Mouse (Mus musculus) lung, embryonic 16.5 days (tissue): ENCODE data around the gene Camta1. TPM values are rescaled to one million over a fixed set of nuclear protein-coding genes. Genes with fewer than 3 reads are reported as not detected.
A peak's percentile ranks its signal among the peaks of the same experiment; 100 is the strongest.

Experiments used
- ATAC-seq: fragments of 200-750 bp; cut with Nextera tagmentation; 2 replicates; pipeline ENCODE4 v1.8.0; 2017; ENCODE audit warnings: low read depth, mild to moderate bottlenecking, moderate library complexity
- H3K27ac ChIP-seq: fragments of 300-500 bp; sonication (generic); 2 replicates; pipeline ENCODE4 v1.5.1; 2014; ENCODE audit warnings: mild to moderate bottlenecking, control low read depth, low read length
- H3K27me3 ChIP-seq: fragments of 300-500 bp; sonication (generic); 2 replicates; pipeline ENCODE4 v1.6.1; 2014; ENCODE audit warnings: low read depth, low read length, mixed read lengths; ENCODE audit not compliant: control insufficient read depth, insufficient read depth
- H3K36me3 ChIP-seq: fragments of 300-500 bp; sonication (generic); 2 replicates; pipeline ENCODE4 v1.6.1; 2014; ENCODE audit warnings: low read length; ENCODE audit not compliant: control insufficient read depth, insufficient read depth
- H3K4me1 ChIP-seq: fragments of 300-500 bp; sonication (generic); replicated peaks from 2 replicates; pipeline ENCODE4 v1.6.1; 2014; ENCODE audit warnings: low read length, mixed read lengths; ENCODE audit not compliant: control insufficient read depth, insufficient read depth
- H3K4me2 ChIP-seq: fragments of 300-500 bp; sonication (generic); 2 replicates; pipeline ENCODE4 v1.6.1; 2014; ENCODE audit warnings: low read depth, low read length, control low read depth
- H3K4me3 ChIP-seq: fragments of 300-500 bp; sonication (generic); 2 replicates; pipeline ENCODE4 v1.5.1; 2014; ENCODE audit warnings: mild to moderate bottlenecking, low read length, control low read depth
- H3K9ac ChIP-seq: fragments of 300-500 bp; sonication (generic); 2 replicates; pipeline ENCODE4 v1.6.1; 2014; ENCODE audit warnings: low read length, control low read depth
- H3K9me3 ChIP-seq: fragments of 300-500 bp; sonication (generic); 2 replicates; pipeline ENCODE4 v1.6.1; 2016; ENCODE audit warnings: low read length; ENCODE audit not compliant: control insufficient read depth
- WGBS: fragments of 180-500 bp; shearing (Covaris S2); extraction: QIAGEN DNeasy Blood & Tissue Kit; methylation state at CpG from one replicate; pipeline ENCODE4 v1.1.7; 2014; 5-methylcytosine and 5-hydroxymethylcytosine counted together
- polyA plus RNA-seq: library from polyadenylated mRNA; unstranded; fragments of >200 nt; fragmentation: Nextera tagmentation; extraction: Ambion mirVana; gene quantifications from 2 replicates; pipeline ENCODE4 v1.2.1, GENCODE M21; 2015

The Camta1 gene
- polyA plus RNA-seq, 1 experiment from 2014 or later: 89.4 TPM

DNA sequence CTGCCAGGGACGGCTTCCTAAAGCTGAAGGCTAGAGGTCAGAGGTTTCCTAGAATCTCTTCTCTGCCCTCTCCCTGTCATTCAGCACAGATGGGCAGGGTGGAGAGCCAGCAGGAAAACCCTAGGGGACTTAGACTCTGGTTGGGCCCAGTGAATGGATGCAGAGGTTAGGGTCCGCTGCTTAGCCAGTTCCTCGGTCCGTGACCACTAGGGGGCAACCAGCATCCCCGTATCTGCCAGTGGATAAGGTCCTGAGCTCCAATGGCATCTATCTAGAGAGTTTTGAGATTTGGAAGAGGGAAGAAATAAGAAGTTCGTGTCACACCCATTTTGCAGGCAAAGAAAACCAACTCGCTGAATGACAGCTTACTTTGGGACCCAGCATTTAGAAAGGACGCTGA, 251.4 kb downstream of the Camta1 start:
- no peaks in the 10 kb centered on the region for H3K4me1 ChIP-seq
- no peak overlapping the region for H3K4me3 ChIP-seq
- H3K27me3 ChIP-seq: no peaks in the 10 kb centered on the region
- no peak overlapping the region for H3K4me2 ChIP-seq
- no peaks in the 10 kb centered on the region; the same call in 1 of the 2 replicates for H3K9me3 ChIP-seq
- no peaks in the 10 kb centered on the region for H3K36me3 ChIP-seq
- no peak overlapping the region for H3K9ac ChIP-seq
- WGBS: 19% methylated on average over 8 of the region's 8 CpGs
- ATAC-seq: no peak
- H3K27ac ChIP-seq: no peak overlapping the region

DNA sequence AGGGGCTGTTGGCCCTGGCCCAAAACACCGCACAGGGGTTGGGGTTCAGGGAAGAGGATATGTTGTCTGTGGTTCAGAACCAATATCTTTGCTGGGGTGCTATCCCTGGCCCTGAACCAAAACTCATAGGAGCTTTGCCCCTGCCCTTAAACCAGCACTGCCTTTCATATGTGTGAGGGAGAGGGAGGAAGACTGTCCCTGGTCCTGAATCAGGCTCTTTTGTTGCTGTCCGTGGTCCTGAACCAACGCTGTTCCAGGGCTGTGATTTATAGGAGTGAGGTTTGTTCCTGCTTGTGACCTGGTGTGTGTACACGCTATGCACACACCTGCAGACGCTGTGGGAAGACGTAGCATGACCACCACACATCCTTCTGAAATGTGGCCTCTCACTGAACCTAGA, 256.8 kb downstream of the Camta1 start:
- no peaks in the 10 kb centered on the region for H3K36me3 ChIP-seq
- H3K9me3 ChIP-seq: no peaks in the 10 kb centered on the region
- no peak overlapping the region for H3K4me3 ChIP-seq
- no peak overlapping the region for H3K4me2 ChIP-seq
- H3K4me1 ChIP-seq: no peaks in the 10 kb centered on the region
- ATAC-seq: peak; percentile 92
- H3K27ac ChIP-seq: no peak overlapping the region
- H3K9ac ChIP-seq: no peak overlapping the region
- H3K27me3 ChIP-seq: no peaks in the 10 kb centered on the region
- WGBS: 31% methylated on average over 6 of the region's 6 CpGs

DNA sequence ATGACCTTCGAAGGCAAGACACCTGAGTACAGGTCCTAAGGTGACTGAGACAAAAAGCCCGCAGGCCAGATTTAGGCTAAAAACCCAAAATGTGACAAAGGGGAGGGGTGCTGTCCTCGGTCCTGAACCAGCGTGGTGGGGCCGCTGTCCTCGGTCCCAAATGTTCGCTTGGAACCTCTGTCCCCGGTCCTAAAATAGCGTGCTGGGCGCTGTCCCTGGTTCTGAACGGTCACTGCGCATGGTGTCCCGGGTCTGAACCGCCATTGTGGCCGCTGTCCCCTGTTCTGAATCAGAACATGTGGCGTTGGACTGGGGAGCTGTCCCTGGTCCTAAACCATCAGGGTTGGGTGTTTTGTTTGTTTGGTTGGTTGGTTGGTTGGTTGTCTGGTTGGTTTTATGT, 257.2 kb downstream of the Camta1 start:
- 5% methylated on average over 16 of the region's 16 CpGs for WGBS
- Histone ChIP-seq H3K9me3 (no peaks in the 10 kb centered on the region), H3K9ac (no peak overlapping the region), H3K4me2 (no peak overlapping the region), H3K27ac (no peak overlapping the region), H3K36me3 (no peaks in the 10 kb centered on the region), H3K27me3 (no peaks in the 10 kb centered on the region), H3K4me1 (no peaks in the 10 kb centered on the region), H3K4me3 (no peak overlapping the region)
- peak; percentile 98 for ATAC-seq

DNA sequence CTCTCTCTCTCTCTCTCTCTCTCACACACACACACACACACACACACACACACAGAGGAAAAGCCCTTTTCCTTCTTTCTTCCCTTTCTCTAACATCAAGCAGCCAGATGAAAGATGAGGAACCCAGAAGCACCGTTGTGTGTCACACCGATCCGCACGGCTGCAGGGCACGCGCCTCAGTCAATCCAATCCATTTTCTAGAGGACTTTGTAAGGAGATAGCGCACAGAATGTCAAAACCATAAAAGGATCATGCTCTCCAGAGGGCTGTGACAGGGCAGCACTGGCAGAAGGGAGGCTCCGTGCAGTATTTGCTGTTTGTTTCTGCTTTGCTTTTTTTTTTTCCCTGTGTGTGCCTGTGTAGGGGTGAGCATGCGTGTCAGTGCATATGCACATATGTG, 258.1 kb downstream of the Camta1 start:
- Histone ChIP-seq H3K4me1 (no peaks in the 10 kb centered on the region), H3K9me3 (no peaks in the 10 kb centered on the region), H3K27ac (no peak overlapping the region), H3K36me3 (no peaks in the 10 kb centered on the region), H3K4me3 (no peak overlapping the region), H3K4me2 (no peak overlapping the region), H3K27me3 (no peaks in the 10 kb centered on the region), H3K9ac (no peak overlapping the region)
- no peak for ATAC-seq
- WGBS: 88% methylated on average over 9 of the region's 9 CpGs

DNA sequence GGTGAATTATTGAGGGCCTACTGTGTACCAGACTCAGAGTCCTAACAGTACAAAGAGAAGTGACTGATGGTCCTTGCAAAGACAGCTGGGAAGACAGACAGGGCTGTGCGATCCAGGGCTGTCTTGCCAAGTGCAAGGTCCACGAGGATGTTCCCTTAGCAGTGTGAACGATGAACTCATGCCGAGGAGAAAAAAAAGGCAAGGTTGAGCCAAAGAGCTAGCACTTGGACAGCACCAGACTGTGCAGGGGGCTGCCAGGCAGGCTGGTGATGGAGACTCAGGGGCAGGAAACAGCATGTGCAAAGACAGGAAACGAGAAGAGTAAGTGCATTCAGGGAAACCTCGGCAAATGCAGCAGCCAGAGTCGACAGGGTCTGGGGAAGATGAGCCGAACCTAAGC, 266.6 kb downstream of the Camta1 start:
- H3K27ac ChIP-seq: no peak overlapping the region
- ATAC-seq: no peak

DNA sequence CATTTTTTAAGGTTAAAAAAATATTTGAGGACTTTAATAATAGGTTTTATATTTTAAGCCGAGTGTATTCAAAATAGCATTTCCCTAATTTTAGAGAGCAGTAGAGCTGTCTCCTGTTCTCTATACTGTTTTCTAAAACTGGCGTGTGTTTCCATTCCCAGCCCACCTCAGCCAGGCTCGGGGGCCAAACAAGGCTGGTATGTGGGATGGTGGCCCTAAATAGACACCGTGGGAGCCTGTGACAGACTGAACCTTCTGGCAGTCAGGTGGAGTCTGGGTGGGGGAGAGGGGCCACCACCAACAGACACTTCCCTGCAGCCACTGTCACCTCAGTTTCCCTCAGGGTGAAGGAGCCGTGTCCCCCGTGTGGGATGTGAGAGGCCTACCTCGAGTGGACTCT, 268.6 kb downstream of the Camta1 start:
- Histone ChIP-seq H3K9me3 (no peaks in the 10 kb centered on the region), H3K27ac (no peak overlapping the region), H3K4me2 (no peak overlapping the region), H3K4me3 (no peak overlapping the region), H3K27me3 (no peaks in the 10 kb centered on the region), H3K4me1 (no peaks in the 10 kb centered on the region), H3K36me3 (no peaks in the 10 kb centered on the region), H3K9ac (no peak overlapping the region)
- 63% methylated on average over 7 of the region's 7 CpGs for WGBS
- no peak for ATAC-seq

More for the DNA sequence above, 266.6 kb downstream of the Camta1 start:
- 51% methylated on average over 8 of the region's 8 CpGs for WGBS
- no peaks in the 10 kb centered on the region for H3K27me3 ChIP-seq
- H3K9ac ChIP-seq: no peak overlapping the region
- no peak overlapping the region for H3K4me3 ChIP-seq
- no peaks in the 10 kb centered on the region for H3K9me3 ChIP-seq
- H3K4me2 ChIP-seq: no peak overlapping the region
- H3K36me3 ChIP-seq: no peaks in the 10 kb centered on the region
- H3K4me1 ChIP-seq: no peaks in the 10 kb centered on the region

DNA sequence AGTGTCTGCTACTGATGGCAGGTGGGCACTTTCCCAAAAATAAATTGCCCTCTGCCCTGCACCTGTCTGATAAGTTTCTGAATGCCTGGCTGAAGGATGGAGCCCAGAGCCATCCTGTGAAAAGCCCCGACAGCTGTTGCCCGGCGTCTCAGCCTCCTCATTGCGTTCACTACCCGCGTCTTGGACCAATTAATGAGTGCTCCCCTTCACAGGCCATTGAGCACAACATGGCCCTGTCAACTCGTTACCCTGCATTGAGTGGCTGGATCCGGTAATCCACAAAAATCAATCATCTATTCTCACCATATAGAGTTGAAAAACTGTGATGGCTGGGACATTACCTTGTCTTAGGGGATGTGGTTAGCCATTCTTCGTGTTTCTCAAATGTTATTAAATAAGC, 275.6 kb downstream of the Camta1 start:
- Histone ChIP-seq H3K36me3 (no peaks in the 10 kb centered on the region), H3K4me2 (no peak overlapping the region), H3K9ac (no peak overlapping the region), H3K27me3 (no peaks in the 10 kb centered on the region), H3K4me1 (no peaks in the 10 kb centered on the region), H3K27ac (no peak overlapping the region), H3K4me3 (no peak overlapping the region), H3K9me3 (no peaks in the 10 kb centered on the region)
- WGBS: 78% methylated on average over 9 of the region's 9 CpGs
- no peak for ATAC-seq

DNA sequence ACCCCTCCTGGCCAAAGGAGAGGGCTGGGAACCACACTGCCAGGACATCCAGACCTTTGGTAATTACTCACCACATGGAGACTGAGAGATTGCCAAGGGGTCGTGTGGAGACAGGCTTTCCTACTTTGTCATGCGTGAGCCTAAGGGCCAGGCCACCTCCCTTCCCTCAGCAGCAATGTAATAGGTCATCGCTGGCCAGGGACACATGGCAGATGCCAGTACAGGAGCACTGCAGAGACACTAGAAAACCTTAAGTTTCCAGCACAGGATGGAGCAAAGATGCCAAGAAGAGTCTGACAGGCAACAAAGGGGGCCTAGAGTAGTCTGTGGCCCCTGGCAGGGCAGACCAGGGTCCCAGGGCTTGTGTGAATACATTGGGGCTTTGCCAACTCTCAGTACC, 283.7 kb downstream of the Camta1 start:
- Histone ChIP-seq H3K9ac (no peak overlapping the region), H3K4me3 (no peak overlapping the region), H3K9me3 (no peaks in the 10 kb centered on the region), H3K27me3 (no peaks in the 10 kb centered on the region), H3K36me3 (no peaks in the 10 kb centered on the region), H3K4me1 (no peaks in the 10 kb centered on the region), H3K4me2 (no peak overlapping the region), H3K27ac (no peak overlapping the region)
- 55% methylated on average over 3 of the region's 3 CpGs for WGBS
- no peak for ATAC-seq

DNA sequence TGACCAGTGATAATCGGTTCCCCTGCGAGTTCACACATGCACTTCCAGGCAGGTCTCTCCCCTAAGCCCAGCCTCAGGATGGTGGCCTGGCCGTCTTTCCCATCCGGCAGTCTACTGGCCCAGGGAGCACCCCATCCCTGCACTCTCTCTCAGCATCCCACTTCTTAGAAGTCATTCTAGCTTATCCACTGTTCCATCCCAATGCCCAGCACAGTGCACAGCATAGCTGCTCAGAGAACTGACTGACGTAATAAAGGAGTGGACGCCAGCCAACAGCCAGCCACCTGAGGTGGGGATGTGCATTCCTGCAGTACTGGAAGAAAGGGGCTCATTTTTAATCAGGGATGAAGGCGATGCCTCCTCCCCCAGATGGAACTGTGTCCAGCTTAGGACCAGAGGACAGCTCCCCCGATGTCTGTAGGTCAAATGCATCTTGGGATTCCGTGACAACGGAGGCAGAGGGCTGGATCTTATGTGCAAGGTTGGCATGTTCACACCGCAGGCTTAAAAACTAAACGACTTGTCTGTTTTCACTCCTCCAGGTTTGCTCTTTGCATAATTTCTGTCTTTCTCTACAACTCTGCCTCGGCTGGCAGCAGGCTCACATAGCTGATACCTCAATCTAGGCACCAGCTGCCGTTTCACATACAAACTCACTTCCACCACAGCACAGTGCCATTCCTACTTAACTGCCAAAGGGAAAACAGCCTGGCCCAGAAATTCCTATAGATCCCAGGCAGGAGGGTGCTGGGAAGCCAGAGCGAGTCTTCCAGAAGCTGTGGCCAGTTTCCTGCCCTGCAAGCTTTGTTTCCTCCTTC, 285.2 kb downstream of the Camta1 start:
- no peaks in the 10 kb centered on the region for H3K4me1 ChIP-seq
- no peaks in the 10 kb centered on the region for H3K27me3 ChIP-seq
- no peak overlapping the region for H3K4me3 ChIP-seq
- H3K9ac ChIP-seq: no peak overlapping the region
- H3K9me3 ChIP-seq: no peaks in the 10 kb centered on the region
- no peak overlapping the region for H3K4me2 ChIP-seq
- H3K36me3 ChIP-seq: no peaks in the 10 kb centered on the region
- 73% methylated on average over 15 of the region's 15 CpGs for WGBS
- ATAC-seq: no peak
- H3K27ac ChIP-seq: no peak overlapping the region
